Mouse (Mus musculus): ENCODE results near the gene Krtap6-5. TPM values are rescaled to one million over a fixed set of nuclear protein-coding genes. Genes with fewer than 3 reads are reported as not detected.

Gene Krtap6-5
- not detected in 2 replicates for polyA plus RNA-seq (2012; ENCODE audit: low replicate concordance)

DNA sequence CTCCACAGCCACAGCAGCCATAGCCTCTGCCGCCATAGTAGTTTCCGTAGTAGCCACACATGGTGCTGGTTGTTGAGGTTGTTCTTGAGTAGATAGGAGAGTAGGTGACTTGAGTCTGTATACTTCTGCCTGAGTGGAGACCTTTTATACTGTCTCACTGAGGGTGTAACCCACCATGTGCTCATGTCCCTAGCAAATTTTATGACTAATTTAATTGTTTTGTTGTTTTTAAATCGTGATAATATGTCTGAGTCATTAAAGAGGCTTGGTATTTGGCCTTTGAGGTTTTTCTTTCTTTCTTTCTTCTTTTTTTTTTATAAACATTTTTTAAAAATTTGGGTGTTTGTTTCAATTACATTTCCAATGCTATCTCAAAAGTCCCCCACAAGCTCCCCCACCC, at the start of gene Krtap6-5:
Gene Krtap6-5, minus strand, starts transcription at position 101 of the 400 bp plus-strand sequence.

DNA sequence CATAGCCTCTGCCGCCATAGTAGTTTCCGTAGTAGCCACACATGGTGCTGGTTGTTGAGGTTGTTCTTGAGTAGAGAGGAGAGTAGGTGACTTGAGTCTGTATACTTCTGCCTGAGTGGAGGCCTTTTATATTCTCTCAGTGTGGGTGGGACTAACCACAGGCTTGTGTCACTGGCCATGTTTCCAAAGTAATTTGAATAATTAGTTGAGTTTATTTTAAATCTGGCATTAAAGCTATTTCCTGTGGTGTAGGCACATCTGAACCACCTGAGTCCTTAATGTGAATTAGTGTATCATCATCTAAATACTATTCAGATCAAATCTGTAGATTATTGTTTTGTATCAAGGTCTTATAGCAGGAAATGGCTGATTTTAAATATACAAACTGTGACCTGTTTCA, 16.2 kb upstream of the Krtap6-5 start, which contains the start of gene 1110025L11Rik:
Gene 1110025L11Rik, minus strand, starts transcription at position 101 of the 400 bp plus-strand sequence.

DNA sequence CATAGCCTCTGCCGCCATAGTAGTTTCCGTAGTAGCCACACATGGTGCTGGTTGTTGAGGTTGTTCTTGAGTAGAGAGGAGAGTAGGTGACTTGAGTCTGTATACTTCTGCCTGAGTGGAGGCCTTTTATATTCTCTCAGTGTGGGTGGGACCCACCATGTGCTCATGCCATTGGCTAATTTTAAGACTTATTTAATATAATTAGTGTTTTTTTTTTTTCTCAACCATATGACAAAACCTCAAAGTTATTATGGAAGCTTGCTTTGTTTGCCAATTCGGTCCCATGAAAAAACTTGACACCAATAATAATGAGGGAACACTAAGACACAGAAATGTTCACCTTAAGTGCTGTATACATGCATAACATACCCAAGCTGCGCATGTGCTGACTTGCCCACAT, 6.3 kb downstream of the Krtap6-5 start, which contains the start of gene Gm10228:
Gene Gm10228, minus strand, starts transcription at position 101 of the 400 bp plus-strand sequence.

DNA sequence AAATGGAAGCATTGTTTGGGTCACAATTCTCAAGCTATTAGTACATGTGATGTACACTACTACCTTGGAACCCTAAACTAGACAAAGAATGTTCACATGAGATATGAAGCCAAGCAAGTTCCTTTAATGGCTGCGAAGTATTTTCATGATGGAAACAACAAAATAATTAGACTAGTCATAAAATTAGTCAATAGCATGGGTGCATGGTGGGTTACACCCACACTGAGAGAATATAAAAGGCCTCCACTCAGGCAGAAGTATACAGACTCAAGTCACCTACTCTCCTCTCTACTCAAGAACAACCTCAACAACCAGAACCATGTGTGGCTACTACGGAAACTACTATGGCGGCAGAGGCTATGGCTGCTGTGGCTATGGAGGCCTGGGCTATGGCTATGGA, 16.3 kb downstream of the Krtap6-5 start, which contains the start of gene Krtap6-1:
Gene Krtap6-1, plus strand, starts transcription at position 301 of the 400 bp plus-strand sequence.

DNA sequence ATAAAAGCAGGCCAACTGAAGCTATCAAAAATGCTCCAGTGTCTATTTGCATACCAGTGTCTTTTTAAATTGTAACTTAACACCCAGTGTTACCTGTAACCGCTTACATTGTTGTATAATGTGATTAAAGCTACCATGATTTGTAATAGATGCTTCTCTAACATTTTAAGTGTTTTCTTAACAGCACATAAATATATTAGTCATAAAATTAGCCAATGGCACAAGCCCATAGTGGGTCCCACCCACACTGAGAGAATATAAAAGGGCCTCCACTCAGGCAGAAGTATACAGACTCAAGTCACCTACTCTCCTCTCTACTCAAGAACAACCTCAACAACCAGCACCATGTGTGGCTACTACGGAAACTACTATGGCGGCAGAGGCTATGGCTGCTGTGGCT, 32.7 kb downstream of the Krtap6-5 start, which contains the start of gene Gm10229:
Gene Gm10229, plus strand, starts transcription at position 301 of the 400 bp plus-strand sequence.

DNA sequence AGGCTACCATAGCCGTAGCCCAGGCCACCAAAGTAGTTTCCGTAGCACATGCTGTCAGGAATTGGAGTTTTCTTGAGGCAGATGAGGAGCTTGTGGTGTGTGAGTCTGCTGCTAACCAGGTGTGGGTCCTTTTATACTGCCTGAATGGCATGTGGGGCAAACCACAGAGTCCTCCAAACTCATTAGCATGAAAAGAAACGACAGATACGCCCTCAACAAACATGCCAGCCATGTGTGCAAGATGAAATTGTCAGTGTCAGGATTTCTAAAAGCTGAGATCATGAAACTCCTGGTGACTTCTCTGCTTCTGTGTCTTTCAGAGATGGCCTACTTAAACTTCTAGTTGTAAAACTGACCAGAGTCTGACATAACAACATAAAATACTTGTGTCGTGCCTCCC, 37.0 kb downstream of the Krtap6-5 start, which contains the start of gene Krtap22-2:
Gene Krtap22-2, minus strand, starts transcription at position 101 of the 400 bp plus-strand sequence.

Other genes starting within 250 kb of the Krtap6-5 start
- gene Gm20741, start 235.7 kb downstream of the Krtap6-5 start, polyA plus RNA-seq (2012; ENCODE audit: low replicate concordance), result not detected in 2 replicates
- gene Krtap15, start 227.7 kb downstream of the Krtap6-5 start, polyA plus RNA-seq (2012; ENCODE audit: low replicate concordance), result not detected in 2 replicates
- gene Krtap14, start 221.7 kb downstream of the Krtap6-5 start, polyA plus RNA-seq (2012; ENCODE audit: low replicate concordance), result not detected in 2 replicates
- not detected in 2 replicates for gene Krtap19-1, start 178.5 kb downstream of the Krtap6-5 start, polyA plus RNA-seq (2012; ENCODE audit: low replicate concordance)
- not detected in 2 replicates for gene Krtap19-2, start 173.6 kb downstream of the Krtap6-5 start, polyA plus RNA-seq (2012; ENCODE audit: low replicate concordance)
- not detected in 2 replicates for gene Krtap19-3, start 169.8 kb downstream of the Krtap6-5 start, polyA plus RNA-seq (2012; ENCODE audit: low replicate concordance)
- not detected in 2 replicates for gene Krtap19-4, start 162.8 kb downstream of the Krtap6-5 start, polyA plus RNA-seq (2012; ENCODE audit: low replicate concordance)
- not detected in 2 replicates for gene Krtap19-5, start 151.4 kb downstream of the Krtap6-5 start, polyA plus RNA-seq (2012; ENCODE audit: low replicate concordance)
- gene Krtap19-9b, start 115.6 kb downstream of the Krtap6-5 start, polyA plus RNA-seq (2012; ENCODE audit: low replicate concordance), result not detected in 2 replicates
- gene Krtap16-3, start 85.0 kb downstream of the Krtap6-5 start, polyA plus RNA-seq (2012; ENCODE audit: low replicate concordance), result not detected in 2 replicates
- gene Krtap22-2, start 37.1 kb downstream of the Krtap6-5 start, polyA plus RNA-seq (2012; ENCODE audit: low replicate concordance), result not detected in 2 replicates
- not detected in 2 replicates for gene Gm10229, start 32.6 kb downstream of the Krtap6-5 start, polyA plus RNA-seq (2012; ENCODE audit: low replicate concordance)
- not detected in 2 replicates for gene Krtap6-1, start 16.2 kb downstream of the Krtap6-5 start, polyA plus RNA-seq (2012; ENCODE audit: low replicate concordance)
- not detected in 2 replicates for gene Gm10228, start 6.4 kb downstream of the Krtap6-5 start, polyA plus RNA-seq (2012; ENCODE audit: low replicate concordance)
- not detected in 2 replicates for gene 1110025L11Rik, start 16.1 kb upstream of the Krtap6-5 start, polyA plus RNA-seq (2012; ENCODE audit: low replicate concordance)
- gene Krtap6-3, start 36.1 kb upstream of the Krtap6-5 start, polyA plus RNA-seq (2012; ENCODE audit: low replicate concordance), result not detected in 2 replicates
- gene Gm6358, start 93.0 kb upstream of the Krtap6-5 start, polyA plus RNA-seq (2012; ENCODE audit: low replicate concordance), result not detected in 2 replicates
- gene Gm10061, start 103.2 kb upstream of the Krtap6-5 start, polyA plus RNA-seq (2012; ENCODE audit: low replicate concordance), result not detected in 2 replicates
- gene Gm9789, start 110.1 kb upstream of the Krtap6-5 start, polyA plus RNA-seq (2012; ENCODE audit: low replicate concordance), result not detected in 2 replicates
- gene Gm7735, start 121.6 kb upstream of the Krtap6-5 start, polyA plus RNA-seq (2012; ENCODE audit: low replicate concordance), result not detected in 2 replicates
- gene 1110057P08Rik, start 126.9 kb upstream of the Krtap6-5 start, polyA plus RNA-seq (2012; ENCODE audit: low replicate concordance), result not detected in 2 replicates
- gene Krtap20-2, start 158.0 kb upstream of the Krtap6-5 start, polyA plus RNA-seq (2012; ENCODE audit: low replicate concordance), result not detected in 2 replicates

Measured in leukemia stem cell, adult 10-12 weeks (primary cell).